Mouse (Mus musculus) ovary, adult 2 months (tissue): Measurements from ENCODE around the gene Srr. TPM values are rescaled to one million over a fixed set of nuclear protein-coding genes. Genes with fewer than 3 reads are reported as not detected.

Source experiments
- polyA plus RNA-seq: library from polyadenylated mRNA; depleted of rRNA; stranded (reverse); fragments of >200 nt; gene quantifications from 2 replicates; pipeline ENCODE4 v1.2.3, GENCODE M21; 2012; rRNA removed

The Srr gene
- polyA plus RNA-seq: 4.7 TPM in 2 replicates

DNA sequence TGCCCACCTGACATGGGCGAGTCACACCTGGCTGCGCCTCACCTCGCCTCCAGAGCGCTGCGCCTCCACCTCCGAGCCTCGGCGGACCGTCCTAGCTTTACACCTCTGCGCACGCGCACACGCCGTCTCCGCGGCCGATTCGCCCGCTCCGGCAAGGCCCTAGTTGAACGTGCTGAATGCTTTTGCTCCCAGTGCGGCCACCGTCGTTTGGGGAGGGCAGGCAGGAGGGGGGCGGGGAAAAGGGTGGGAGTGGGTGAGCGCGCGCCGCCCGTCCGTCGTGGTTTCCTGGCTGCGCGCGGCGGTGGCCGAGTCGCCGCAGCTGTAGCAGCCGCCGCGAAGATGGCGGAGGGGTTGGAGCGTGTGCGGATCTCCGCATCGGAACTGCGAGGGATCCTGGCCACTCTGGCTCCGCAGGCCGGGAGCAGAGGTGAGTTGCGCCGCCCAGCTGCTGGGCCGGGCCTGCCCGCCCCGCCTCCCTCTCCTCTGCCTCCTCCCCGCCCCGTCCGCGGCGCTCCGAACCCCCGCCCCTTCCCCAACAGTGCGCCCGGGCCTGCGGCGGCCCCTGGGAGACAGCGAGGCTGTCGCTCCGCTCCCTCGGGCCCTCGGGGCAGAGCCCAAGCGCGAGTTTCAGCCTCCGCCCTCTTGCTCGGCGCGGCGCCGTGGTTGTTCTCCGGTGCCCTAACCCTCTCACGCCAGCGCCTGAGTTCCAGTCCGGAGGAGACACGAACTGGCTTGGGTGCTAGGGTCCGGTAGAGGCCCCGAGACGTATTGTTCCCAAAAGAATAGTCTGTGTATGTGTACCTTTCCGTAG is at the start of gene Srr, which contains the start of gene Smg6:
Gene Srr (minus strand): TSS at position 372 of the 811 bp plus-strand sequence.
Gene Smg6 (plus strand): TSS at position 247 of the 811 bp plus-strand sequence.

DNA sequence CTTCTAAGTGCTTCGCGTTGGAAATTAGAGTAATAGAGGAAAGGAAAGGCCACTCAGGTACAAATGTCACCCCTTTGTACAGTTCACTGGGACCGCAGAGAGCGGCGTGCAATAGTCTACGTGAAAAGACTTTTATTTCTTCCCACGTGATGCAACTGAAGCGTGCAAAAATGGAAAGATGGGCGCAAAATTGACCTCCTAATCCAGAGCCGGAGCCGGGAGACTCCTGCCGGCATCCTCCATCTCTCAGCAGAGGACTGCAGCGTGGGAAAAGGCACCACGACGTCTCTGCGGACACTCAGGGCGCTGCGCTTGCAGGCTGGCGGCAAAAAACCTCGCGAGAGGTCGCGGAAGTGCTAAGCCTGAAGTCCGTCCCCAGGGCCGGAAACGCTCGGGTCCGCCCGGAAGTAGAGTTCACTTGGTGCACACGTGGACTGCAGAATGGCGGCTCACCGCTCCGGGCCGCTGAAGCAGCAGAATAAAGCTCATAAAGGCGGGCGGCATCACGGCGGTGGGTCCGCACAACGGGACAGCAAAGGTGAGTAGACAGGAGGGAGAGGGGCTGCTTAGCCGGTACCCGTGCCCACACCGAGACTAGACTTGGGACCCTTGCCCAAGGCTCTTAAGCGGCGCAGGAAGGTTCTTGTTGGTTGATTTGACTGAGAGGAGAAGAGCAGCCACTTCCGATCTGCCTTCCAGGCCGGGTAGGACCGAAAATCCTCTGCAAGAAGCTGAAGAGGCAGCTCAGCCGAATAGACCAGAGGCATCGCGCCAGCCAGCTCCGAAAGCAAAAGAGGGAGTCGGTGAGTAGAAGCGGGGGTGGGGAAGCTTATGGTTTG is 27.9 kb downstream of the Srr start, which contains the start of gene Tsr1:
Gene Tsr1 (plus strand): TSS at position 394 of the 839 bp plus-strand sequence.

DNA sequence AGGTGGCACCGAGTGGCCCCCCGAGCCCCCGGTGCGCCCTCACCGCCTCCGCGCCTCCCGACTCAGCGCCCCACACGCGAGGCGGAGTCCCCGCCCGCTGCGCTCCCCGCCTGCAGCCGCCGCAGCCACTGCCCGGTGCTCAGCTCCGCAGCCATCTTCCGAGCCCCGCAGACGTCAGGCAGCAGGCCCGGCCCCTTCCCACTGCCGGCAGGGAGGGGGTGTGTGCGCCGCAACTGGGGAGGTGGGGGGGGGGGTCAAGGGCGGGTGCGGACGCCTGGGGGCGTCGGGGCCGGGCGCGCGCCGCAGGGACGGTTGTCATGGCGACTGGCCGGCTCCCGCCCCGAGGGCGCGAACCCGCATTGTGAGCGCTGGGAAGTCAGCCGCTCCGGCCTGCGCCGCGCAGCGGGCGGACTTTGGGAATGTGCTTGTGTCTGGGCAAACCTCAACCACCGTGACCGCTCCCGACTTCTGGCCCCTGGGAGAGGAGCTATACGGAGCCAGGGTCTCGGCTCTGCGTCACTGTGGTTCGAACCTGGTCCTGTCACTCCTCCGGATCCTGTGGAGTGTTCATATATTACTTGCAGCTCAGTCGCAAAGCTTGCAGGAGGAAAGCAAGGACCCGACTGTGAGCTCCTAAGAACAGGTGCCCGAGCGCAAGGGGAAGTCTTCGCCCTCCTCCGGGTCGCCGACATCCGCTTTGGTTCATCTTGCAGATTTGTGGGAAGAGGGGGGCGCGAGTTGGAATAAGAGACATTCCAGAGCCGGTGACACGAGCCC is 28.7 kb downstream of the Srr start, which contains the start of gene Sgsm2:
Gene Sgsm2 (minus strand): TSS at position 160 of the 777 bp plus-strand sequence.

Other genes with a start within 250 kb of the Srr start
- 10.7 and 12.3 TPM in 2 replicates for gene Pafah1b1, start 201.3 kb downstream of the Srr start, polyA plus RNA-seq
- gene Mettl16, start 155.1 kb downstream of the Srr start, polyA plus RNA-seq: 4.0 and 6.9 TPM in 2 replicates
- 22.8 and 31.3 TPM in 2 replicates for gene Mnt, start 95.0 kb downstream of the Srr start, polyA plus RNA-seq
- 38.5 and 40.1 TPM in 2 replicates for gene Sgsm2, start 28.9 kb downstream of the Srr start, polyA plus RNA-seq
- 8.5 and 10.3 TPM in 2 replicates for gene Tsr1, start 27.9 kb downstream of the Srr start, polyA plus RNA-seq
- 48.3 and 50.4 TPM in 2 replicates for gene Smg6, start 125 bp downstream of the Srr start, polyA plus RNA-seq
- gene Hic1, start 243.6 kb upstream of the Srr start, polyA plus RNA-seq: 76.1 and 102 TPM in 2 replicates